Mouse (Mus musculus) E14TG2a.4 (cell line): Measurements from ENCODE around the gene Fosb.

Experiments used
- H3K27me3 ChIP-seq: 2 replicates; pipeline ENCODE4 v1.6.1; 2014; ENCODE audit warnings: low read length, control low read depth; ENCODE audit not compliant: insufficient read depth
- H3K36me3 ChIP-seq: 2 replicates; pipeline ENCODE4 v1.6.1; 2014; ENCODE audit warnings: low read length, control low read depth; ENCODE audit not compliant: insufficient read depth
- H3K4me1 ChIP-seq: replicated peaks from 2 replicates; pipeline ENCODE4 v1.6.1; 2014; ENCODE audit warnings: low read depth, low read length, control low read depth
- H3K4me3 ChIP-seq: replicated peaks from 2 replicates; pipeline ENCODE4 v1.5.1; 2014; ENCODE audit warnings: mild to moderate bottlenecking, low read length
- H3K9me3 ChIP-seq: 2 replicates; pipeline ENCODE4 v1.6.1; 2014; ENCODE audit warnings: low read length, control low read depth
- CTCF ChIP-seq: conservative IDR thresholded peaks from 2 replicates; pipeline ENCODE4 v1.5.1; 2014; ENCODE audit warnings: low read length
- NANOG ChIP-seq: IDR thresholded peaks from 2 replicates; pipeline ENCODE4 v1.6.1; 2014; ENCODE audit warnings: borderline replicate concordance, low read length, mixed read lengths
- POU5F1 ChIP-seq: IDR thresholded peaks from 2 replicates; pipeline ENCODE4 v1.6.1; 2014; ENCODE audit warnings: low read length, borderline replicate concordance

Gene Fosb

DNA sequence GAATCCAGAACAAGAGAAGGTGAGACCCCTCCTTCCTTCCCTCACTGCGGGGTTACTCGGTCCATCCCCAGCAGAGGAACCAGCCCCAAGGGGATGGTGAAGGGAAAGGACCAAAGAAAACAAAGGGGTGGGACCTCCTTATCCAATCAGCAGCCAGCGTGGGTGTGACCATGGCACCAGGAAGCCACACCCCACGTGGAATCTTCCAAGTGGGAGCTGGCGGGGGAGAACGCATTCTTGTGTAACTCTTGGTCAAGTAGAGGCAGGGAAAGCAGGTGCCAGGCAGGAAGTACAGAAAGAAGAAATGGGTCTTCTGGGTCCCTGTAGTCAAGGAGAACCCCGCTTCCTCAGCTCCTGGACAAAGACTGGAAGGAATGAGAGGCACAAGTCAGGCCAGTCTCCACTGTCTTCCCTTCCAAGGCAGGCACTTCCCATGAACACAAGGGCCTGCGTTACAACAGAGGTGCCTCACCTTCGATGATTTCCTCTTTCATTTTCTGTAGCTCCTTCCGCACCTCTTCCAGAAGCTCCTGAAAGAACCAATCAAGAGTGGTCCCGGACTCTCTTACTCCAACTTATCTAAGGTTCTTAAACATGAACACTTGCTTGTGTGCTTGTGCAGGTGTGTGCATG is 52.3 kb downstream of the Fosb start:
- Histone ChIP-seq H3K9me3 (no peaks in the 10 kb centered on the region), H3K4me3 (peak overlapping the region; percentile 50), H3K27me3 (no peaks in the 10 kb centered on the region), H3K36me3 (peaks cover 62% of the 10 kb centered on the region), H3K4me1 (peaks cover 70% of the 10 kb centered on the region)
- TF ChIP-seq CTCF (no peak), NANOG (no peak), POU5F1 (no peak)

DNA sequence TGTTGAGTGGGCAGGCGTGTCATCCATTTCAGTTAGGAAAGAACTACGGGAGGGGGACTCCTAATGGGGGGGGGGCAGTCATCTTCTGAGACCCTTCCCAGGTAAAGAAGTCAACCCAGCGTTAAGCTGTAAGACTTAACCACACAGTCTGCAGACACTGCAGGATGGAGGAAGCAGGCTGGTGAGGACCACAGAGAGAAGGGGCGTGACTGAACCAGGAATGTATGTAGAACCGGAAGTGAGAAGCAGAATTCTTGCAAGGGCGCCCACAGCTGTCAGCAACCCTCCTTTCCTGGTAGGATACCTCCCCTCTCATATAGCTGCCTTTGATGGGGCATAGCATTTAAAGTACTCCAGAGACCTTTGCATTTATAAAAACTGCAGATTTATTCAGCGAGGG is 53.3 kb downstream of the Fosb start:
- Histone ChIP-seq H3K9me3 (no peaks in the 10 kb centered on the region), H3K27me3 (no peaks in the 10 kb centered on the region), H3K4me3 (peak overlapping the region; percentile 75; the same call in 1 of the 2 replicates), H3K4me1 (peaks cover 63% of the 10 kb centered on the region), H3K36me3 (peaks cover 52% of the 10 kb centered on the region)
- TF ChIP-seq CTCF (no peak), NANOG (no peak), POU5F1 (no peak)

DNA sequence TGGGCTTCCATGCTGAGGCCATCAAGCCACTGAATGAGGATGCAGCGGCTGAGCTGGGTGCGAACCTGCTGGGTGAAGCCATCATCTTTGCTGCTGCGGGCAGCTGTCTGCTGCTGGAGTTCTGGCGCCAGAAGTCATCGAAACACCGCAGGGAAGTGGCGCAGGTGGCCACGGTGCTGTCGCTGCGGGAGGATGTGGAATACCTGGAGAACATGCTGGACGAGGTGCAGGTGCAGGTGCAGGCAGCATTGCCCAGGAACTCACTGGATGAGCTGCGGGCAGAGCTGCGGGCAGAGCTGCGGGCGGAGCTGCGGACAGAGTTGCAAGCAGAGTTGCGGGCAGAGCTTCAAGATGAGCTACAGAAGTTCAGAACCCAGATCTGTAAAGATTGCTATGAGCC is 54.5 kb downstream of the Fosb start:
- Histone ChIP-seq H3K4me3 (peak overlapping the region; percentile 75), H3K36me3 (peaks cover 42% of the 10 kb centered on the region), H3K9me3 (no peaks in the 10 kb centered on the region), H3K4me1 (peaks cover 52% of the 10 kb centered on the region), H3K27me3 (no peaks in the 10 kb centered on the region)
- no peak for TF ChIP-seq NANOG
- no peak for TF ChIP-seq POU5F1
- TF ChIP-seq CTCF: no peak

DNA sequence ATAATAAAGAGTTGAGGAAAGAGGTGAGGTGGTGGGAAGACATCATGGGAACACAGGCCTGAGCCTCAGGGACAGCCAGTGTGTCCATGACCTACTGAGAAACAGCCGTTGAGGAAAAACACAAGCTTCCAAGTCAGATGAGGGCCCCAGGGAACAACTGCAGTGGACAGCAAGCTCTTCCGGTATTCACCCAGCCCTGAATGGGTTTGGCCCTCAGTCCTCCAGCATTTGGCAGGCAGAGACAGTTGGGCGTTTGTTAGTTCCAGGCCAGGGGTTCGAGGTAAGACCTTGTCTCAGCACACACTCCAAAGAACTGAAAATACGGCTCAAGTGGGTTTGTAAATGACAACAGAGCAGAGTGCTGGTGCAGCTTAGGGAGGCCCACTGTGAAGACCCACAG is 56.4 kb downstream of the Fosb start:
- peaks cover 51% of the 10 kb centered on the region for H3K4me1 ChIP-seq
- no peaks in the 10 kb centered on the region for H3K9me3 ChIP-seq
- H3K4me3 ChIP-seq: no peak overlapping the region
- TF ChIP-seq POU5F1 (no peak), CTCF (no peak), NANOG (no peak)
- H3K27me3 ChIP-seq: no peaks in the 10 kb centered on the region
- peaks cover 29% of the 10 kb centered on the region for H3K36me3 ChIP-seq
